In genomic region chr13:117413616-117414015, GRCm38 (mm10) we compare ENCODE assay signal across 15 mouse cellular contexts.
"Had no signal": no experiment of that assay in that cellular context is flagged by ENCODE, and none has a peak within 500 bp of the region (broad histone marks: within the 10 kb centered on the region; RNA-seq: fewer than 3 reads in every experiment).

No protein-coding gene starts in this region.

- H3K36me3 ChIP-seq: neural tube, embryonic 15.5 days; stomach, embryonic 15.5 days had no signal

- H3K4me1 ChIP-seq: neural tube, embryonic 15.5 days; stomach, embryonic 15.5 days had no signal

- H3K4me3 ChIP-seq: neural tube, embryonic 15.5 days; stomach, embryonic 15.5 days had no signal

- H3K27ac ChIP-seq: neural tube, embryonic 15.5 days; stomach, embryonic 15.5 days; stomach, postnatal 0 days had no signal

- H3K4me2 ChIP-seq: neural tube, embryonic 15.5 days; stomach, embryonic 15.5 days had no signal

- DNase-seq: retina, postnatal 1 day; right cerebral cortex, adult 18-20 months; right cerebral cortex, postnatal 14 days; right cerebral cortex, postnatal 25 days; right cerebral cortex, postnatal 4 days; spleen, adult 18-20 months; thymus, adult 18-20 months; thymus, adult 2 months; thymus, postnatal 14 days; thymus, postnatal 25 days; thymus, postnatal 36 days; thymus, postnatal 4 days had no signal

- H3K27me3 ChIP-seq: neural tube, embryonic 15.5 days; stomach, embryonic 15.5 days had no signal

- H3K9me3 ChIP-seq: neural tube, embryonic 15.5 days; stomach, embryonic 15.5 days had no signal

- H3K9ac ChIP-seq: neural tube, embryonic 15.5 days; stomach, embryonic 15.5 days had no signal
